Mouse (Mus musculus) midbrain, embryonic 11.5 days (tissue): Measurements from ENCODE around the gene Samd4. TPM values are rescaled to one million over a fixed set of nuclear protein-coding genes. Genes with fewer than 3 reads are reported as not detected.

ENCODE experiments used
- ATAC-seq: fragments of 200-750 bp; cut with Nextera tagmentation; 2 replicates; pipeline ENCODE4 v1.8.0; 2017; ENCODE audit warnings: moderate TSS enrichment, moderate library complexity; ENCODE audit not compliant: low FRiP score
- DNase-seq: peaks from one replicate; pipeline ENCODE4 v3.0.0; 2015; ENCODE audit warnings: low spot score; ENCODE audit errors: missing footprints
- H3K27ac ChIP-seq: fragments of 300-500 bp; sonication (generic); 2 replicates; pipeline ENCODE4 v1.5.1; 2014; ENCODE audit warnings: low read depth, low read length
- H3K27me3 ChIP-seq: fragments of 300-500 bp; sonication (generic); 2 replicates; pipeline ENCODE4 v1.6.1; 2014; ENCODE audit warnings: mild to moderate bottlenecking, low read length, moderate library complexity, mixed read lengths; ENCODE audit not compliant: control insufficient read depth, insufficient read depth
- H3K36me3 ChIP-seq: fragments of 300-500 bp; sonication (generic); 2 replicates; pipeline ENCODE4 v1.6.1; 2014; ENCODE audit warnings: mild to moderate bottlenecking, low read length, moderate library complexity, mixed read lengths; ENCODE audit not compliant: control insufficient read depth, insufficient read depth
- H3K4me1 ChIP-seq: fragments of 300-500 bp; sonication (generic); 2 replicates; pipeline ENCODE4 v1.6.1; 2014; ENCODE audit warnings: low read length; ENCODE audit not compliant: control insufficient read depth, insufficient read depth
- H3K4me2 ChIP-seq: fragments of 300-500 bp; sonication (generic); 2 replicates; pipeline ENCODE4 v1.6.1; 2014; ENCODE audit warnings: mild to moderate bottlenecking, moderate library complexity
- H3K4me3 ChIP-seq: fragments of 300-500 bp; sonication (generic); 2 replicates; pipeline ENCODE4 v1.5.1; 2014; ENCODE audit warnings: low read depth, low read length
- H3K9ac ChIP-seq: fragments of 300-500 bp; sonication (generic); 2 replicates; pipeline ENCODE4 v1.6.1; 2014; ENCODE audit warnings: low read length
- H3K9me3 ChIP-seq: fragments of 300-500 bp; sonication (generic); 2 replicates; pipeline ENCODE4 v1.6.1; 2016; ENCODE audit warnings: low read length; ENCODE audit not compliant: control insufficient read depth
- WGBS: fragments of 180-500 bp; shearing (Covaris S2); extraction: QIAGEN DNeasy Blood & Tissue Kit; methylation state at CpG from one replicate; pipeline ENCODE4 v1.1.7; 2014; 5-methylcytosine and 5-hydroxymethylcytosine counted together
- polyA plus RNA-seq: library from polyadenylated mRNA; unstranded; fragments of >200 nt; fragmentation: Nextera tagmentation; extraction: Ambion mirVana; gene quantifications from 2 replicates; pipeline ENCODE4 v1.2.1, GENCODE M21; 2014

The Samd4 gene
- polyA plus RNA-seq, 1 experiment from 2014 or later = 2.8 TPM

DNA sequence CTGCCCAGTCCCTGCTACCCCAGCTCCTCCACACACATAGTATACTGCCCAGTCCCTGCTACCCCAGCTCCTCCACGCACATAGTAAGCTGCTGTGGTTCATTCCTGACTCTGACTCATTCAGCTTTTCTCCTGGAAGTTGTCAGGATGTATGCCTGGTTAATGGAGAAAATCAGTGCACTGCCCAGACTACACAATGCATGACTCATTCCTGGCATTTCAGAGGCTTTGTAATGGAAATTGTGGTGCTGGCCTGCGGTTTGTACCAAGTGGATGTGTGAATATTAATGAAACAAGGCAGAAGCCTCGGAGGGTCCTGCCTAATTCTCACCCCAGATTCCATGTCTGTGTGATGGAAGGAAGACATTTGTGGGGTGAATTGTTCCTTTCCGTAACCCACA, 107.0 kb downstream of the Samd4 start:
- Histone ChIP-seq H3K4me1 (peaks cover 8% of the 10 kb centered on the region; the same call in 1 of the 2 replicates), H3K9me3 (no peaks in the 10 kb centered on the region), H3K27ac (no peak overlapping the region; the same call in 1 of the 2 replicates), H3K9ac (no peak overlapping the region), H3K36me3 (no peaks in the 10 kb centered on the region), H3K4me2 (no peak overlapping the region; the same call in 1 of the 2 replicates), H3K4me3 (no peak overlapping the region), H3K27me3 (no peaks in the 10 kb centered on the region)
- DNase-seq (peak; percentile 91), ATAC-seq (peak; percentile 91)
- 12% methylated on average over 4 of the region's 4 CpGs for WGBS

DNA sequence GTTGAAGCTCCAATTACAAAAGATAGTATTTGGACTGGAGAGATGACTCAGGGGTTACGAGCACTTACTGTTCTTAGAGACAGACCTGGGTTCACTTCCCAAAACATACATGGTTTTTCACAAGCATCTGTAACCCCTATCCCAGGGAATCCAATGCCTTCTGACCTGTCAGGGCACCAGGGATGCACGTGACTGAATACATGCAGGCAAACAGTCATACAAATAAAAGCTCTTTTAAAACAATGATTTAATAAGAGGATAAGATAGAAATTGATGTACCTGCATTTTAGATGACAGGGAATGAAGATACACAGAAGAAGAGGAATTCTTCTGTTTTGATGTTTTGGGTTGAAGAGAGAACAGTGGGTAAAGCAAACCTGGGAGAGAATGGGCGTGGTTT, 107.8 kb downstream of the Samd4 start:
- no peak overlapping the region for H3K4me3 ChIP-seq
- ATAC-seq (no peak), DNase-seq (no peak)
- H3K27ac ChIP-seq = no peak overlapping the region
- H3K27me3 ChIP-seq = no peaks in the 10 kb centered on the region
- no peaks in the 10 kb centered on the region for H3K9me3 ChIP-seq
- H3K9ac ChIP-seq = no peak overlapping the region
- no peak overlapping the region for H3K4me2 ChIP-seq
- 80% methylated on average over 3 of the region's 3 CpGs for WGBS
- peaks cover 8% of the 10 kb centered on the region; the same call in 1 of the 2 replicates for H3K4me1 ChIP-seq
- H3K36me3 ChIP-seq = no peaks in the 10 kb centered on the region

DNA sequence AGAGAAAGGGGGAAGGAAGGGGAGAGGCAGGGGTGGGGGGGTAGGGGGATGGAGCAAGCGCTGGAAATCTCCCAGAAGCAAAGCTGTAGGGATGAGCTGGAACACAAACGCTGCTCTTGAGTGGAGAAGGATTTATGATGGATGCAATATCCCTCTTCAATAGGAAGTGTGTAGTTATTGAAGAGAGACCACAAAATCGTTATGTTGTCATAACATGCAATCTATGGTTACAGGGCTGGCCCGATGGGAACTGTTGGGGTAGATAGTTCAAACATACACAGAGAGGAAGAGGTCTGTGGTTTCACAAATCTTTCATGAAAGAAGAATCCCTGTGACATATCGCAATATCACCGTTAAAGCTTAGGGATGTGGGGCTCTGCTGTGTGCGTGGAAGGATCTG, 112.0 kb downstream of the Samd4 start:
- no peak overlapping the region for H3K9ac ChIP-seq
- no peak overlapping the region for H3K4me3 ChIP-seq
- H3K36me3 ChIP-seq = no peaks in the 10 kb centered on the region
- no peak overlapping the region for H3K27ac ChIP-seq
- peaks cover 6% of the 10 kb centered on the region; the same call in 1 of the 2 replicates for H3K4me1 ChIP-seq
- ATAC-seq (no peak), DNase-seq (no peak)
- no peaks in the 10 kb centered on the region for H3K9me3 ChIP-seq
- 90% methylated on average over 7 of the region's 7 CpGs for WGBS
- H3K4me2 ChIP-seq = no peak overlapping the region
- H3K27me3 ChIP-seq = no peaks in the 10 kb centered on the region

DNA sequence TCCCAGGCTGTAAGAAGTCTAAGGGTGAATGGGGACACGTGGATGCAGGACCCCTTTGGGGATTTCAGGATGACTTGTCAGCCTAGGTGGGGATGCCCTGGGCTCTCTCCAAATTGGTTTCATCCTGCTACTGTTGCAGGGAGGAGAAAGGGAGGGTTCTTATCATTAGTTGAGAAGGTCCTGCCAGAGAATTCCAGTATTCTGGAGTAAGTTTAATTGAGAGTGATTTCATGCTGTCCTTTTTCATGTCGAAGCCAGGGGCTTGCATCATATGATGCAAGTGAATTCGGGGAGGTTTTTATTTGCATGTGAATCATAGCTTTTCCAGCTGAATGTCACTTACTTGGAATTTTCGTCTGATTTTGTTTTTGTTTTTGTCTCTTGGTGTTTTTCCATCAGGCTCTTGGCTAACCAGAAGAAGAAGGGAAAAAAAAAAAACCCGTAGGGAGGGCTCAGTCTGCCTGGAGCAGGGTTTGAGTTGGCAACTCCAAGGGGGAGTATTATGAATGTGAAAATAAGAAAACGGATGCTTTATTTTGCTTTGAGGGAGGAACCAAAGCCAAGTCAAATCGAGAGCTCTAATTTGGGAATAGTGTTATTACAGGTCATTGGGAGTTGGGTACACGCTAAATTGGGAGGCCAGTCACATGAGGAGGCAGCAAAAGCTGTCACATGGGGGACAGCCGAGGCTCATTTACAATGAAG, 116.8 kb downstream of the Samd4 start:
- H3K9me3 ChIP-seq = no peaks in the 10 kb centered on the region
- H3K9ac ChIP-seq = no peak overlapping the region
- no peak overlapping the region for H3K4me3 ChIP-seq
- no peak for ATAC-seq
- H3K4me1 ChIP-seq = no peaks in the 10 kb centered on the region
- DNase-seq = no peak
- 73% methylated on average over 9 of the region's 9 CpGs for WGBS
- H3K36me3 ChIP-seq = no peaks in the 10 kb centered on the region
- no peaks in the 10 kb centered on the region for H3K27me3 ChIP-seq
- no peak overlapping the region for H3K27ac ChIP-seq
- H3K4me2 ChIP-seq = no peak overlapping the region

DNA sequence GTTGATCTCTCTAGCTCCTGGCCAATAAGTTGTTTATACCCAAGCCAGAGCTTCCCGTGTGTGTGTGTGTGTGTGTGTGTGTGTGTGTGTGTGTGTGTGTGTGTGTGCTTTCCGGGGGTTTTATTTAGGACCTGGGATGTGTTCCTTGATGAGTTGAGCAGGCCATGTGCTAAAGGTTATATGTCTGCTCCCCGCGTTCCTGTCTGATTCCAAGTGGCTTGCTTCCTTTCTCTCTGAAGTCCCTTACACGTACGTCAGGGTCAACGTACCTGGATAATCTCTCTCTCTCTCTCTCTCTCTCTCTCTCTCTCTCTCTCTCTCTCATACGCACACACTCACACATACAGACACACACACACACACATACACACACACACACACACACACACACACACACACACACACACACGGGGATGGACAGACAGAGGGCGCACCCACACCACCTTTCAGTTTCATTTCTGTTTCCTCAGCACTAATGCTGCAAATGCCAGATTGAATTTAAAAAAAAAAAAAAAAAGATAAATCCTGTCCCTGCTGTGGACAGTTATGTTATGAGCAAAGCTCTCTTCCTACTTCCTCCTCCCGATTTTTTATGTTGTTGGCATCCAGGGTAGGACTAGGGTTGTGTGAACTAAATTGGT, 117.6 kb downstream of the Samd4 start:
- Histone ChIP-seq H3K9me3 (no peaks in the 10 kb centered on the region), H3K4me2 (no peak overlapping the region), H3K9ac (no peak overlapping the region), H3K4me1 (no peaks in the 10 kb centered on the region), H3K27ac (no peak overlapping the region), H3K4me3 (no peak overlapping the region), H3K36me3 (no peaks in the 10 kb centered on the region), H3K27me3 (no peaks in the 10 kb centered on the region)
- ATAC-seq = no peak
- WGBS = 91% methylated on average over 11 of the region's 11 CpGs
- no peak for DNase-seq

DNA sequence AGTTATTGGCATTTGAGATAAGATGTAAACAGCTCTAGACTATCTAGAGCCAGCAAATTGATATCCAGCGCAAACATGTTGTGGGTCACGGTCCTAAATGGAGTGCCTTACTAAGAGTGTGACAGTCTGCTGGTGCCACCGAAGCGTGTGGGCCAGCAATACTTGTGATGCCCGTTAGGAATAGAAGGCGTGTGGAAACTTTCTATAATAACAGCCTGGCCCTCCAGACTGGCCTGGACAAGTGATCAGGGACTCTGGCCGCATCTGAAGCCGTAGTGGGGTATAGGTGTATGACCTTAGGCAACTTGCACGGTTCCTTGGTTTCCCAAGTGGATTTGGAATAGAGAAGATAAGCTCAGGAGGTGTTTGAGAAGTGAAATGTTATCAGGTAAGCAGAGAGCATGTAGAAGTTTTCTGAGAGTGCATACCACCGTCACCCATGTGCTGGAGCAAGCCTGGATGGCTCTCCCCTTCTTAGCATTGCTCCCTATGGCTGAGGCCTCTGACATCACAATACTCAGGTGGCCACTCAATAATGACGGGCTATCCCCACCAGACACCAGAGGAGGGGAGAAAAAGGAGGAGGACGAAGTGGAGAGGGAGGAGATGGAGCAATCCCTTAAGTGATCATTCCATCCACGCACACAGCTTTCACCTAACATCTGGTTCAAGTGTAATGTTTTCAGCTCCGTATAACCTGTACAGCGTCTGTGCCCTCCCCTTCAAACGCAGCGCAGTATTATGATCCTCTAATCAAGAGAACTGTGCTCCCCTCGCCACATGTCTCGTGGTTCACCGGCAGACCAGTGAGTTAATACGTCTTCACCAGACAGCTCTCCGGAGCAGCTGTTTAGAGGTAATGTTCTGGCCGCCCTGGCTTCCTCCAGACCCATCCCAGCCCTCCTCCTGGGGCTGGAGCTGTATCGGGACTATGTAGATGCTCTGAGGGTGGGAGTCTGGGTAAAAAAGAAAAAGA, 118.4 kb downstream of the Samd4 start:
- no peak overlapping the region for H3K27ac ChIP-seq
- no peak overlapping the region for H3K9ac ChIP-seq
- H3K36me3 ChIP-seq = no peaks in the 10 kb centered on the region
- H3K4me3 ChIP-seq = no peak overlapping the region
- H3K4me1 ChIP-seq = no peaks in the 10 kb centered on the region
- ATAC-seq (no peak), DNase-seq (no peak)
- H3K27me3 ChIP-seq = no peaks in the 10 kb centered on the region
- no peaks in the 10 kb centered on the region for H3K9me3 ChIP-seq
- 78% methylated on average over 24 of the region's 24 CpGs for WGBS
- H3K4me2 ChIP-seq = no peak overlapping the region

DNA sequence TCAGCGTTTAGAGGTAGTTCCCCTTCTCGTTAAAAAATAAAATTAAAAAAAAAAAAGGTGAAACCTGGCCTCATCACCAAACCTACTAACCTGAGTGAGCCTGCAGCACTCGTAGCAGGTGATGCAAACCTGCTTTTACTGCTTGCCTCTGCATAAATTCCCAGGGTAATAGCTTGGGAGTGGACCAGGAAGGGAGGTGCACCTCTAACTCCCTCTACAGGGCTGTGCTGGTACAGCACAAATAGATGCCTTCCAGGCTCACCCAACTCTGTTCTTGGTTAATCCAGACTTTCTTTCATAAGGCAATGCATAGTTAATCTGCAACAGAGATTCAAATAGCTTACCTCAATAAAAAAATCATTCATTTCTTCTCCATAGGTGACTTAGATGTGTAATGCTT, 121.5 kb downstream of the Samd4 start:
- H3K9me3 ChIP-seq = no peaks in the 10 kb centered on the region
- WGBS = 27% methylated on average over 3 of the region's 3 CpGs
- H3K4me1 ChIP-seq = no peaks in the 10 kb centered on the region
- ATAC-seq (no peak), DNase-seq (no peak)
- H3K9ac ChIP-seq = no peak overlapping the region
- H3K27ac ChIP-seq = no peak overlapping the region
- no peaks in the 10 kb centered on the region for H3K36me3 ChIP-seq
- H3K4me2 ChIP-seq = no peak overlapping the region
- no peak overlapping the region for H3K4me3 ChIP-seq
- H3K27me3 ChIP-seq = no peaks in the 10 kb centered on the region

DNA sequence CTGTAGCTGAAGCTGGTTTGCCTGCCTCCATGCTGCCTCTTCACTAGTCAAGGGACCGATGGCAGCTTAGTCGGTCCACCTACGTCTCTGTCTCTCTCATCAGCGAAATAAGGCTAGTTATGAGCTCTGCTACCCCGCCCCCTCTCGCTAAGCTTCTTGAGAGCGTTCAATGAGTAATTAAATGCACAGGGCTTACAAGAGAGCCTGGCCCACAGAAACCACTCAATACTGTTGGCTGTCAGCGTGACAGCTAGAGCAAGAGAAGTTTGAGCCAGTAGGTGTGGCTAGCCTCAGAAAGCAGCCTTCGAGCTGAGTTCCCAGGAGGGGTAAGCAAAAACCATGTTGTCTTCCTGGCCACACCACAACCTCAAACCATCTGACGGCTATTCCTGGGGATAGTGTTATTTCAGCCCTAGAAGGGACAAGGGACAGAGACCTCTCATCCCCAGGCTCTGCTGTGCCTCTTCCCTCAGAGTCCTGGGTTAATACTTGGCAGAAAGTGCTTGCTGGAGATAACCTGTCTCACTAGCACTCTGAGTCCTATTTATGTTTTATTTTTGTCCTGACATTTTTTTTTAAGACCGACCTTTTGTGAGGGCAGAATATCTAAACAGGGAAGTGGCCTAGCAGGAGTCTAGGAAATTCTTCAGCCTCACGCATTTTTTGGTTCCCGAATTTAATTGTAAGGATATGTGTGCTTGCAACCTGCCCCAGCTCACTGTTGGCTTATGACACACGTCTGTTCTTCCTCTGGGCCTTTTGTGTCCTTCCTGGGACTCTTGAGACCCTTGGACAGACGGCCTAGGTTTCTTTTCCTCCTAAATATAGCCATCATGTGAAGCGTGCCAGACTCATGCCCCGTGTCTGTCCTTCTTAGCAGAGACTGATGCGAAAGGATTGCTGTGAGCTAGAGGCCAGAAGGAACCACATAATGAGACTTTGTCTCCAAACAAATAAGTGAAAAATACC, 128.8 kb downstream of the Samd4 start:
- Histone ChIP-seq H3K4me3 (no peak overlapping the region), H3K9me3 (no peaks in the 10 kb centered on the region), H3K4me1 (peaks cover 8% of the 10 kb centered on the region; the same call in 1 of the 2 replicates), H3K9ac (no peak overlapping the region), H3K4me2 (no peak overlapping the region), H3K27ac (no peak overlapping the region), H3K36me3 (no peaks in the 10 kb centered on the region), H3K27me3 (no peaks in the 10 kb centered on the region)
- no peak for DNase-seq
- ATAC-seq = peak; percentile 82
- WGBS = 54% methylated on average over 18 of the region's 18 CpGs
